Mouse (Mus musculus) forebrain, embryonic 14.5 days (tissue): ENCODE data around the gene Gm12169. TPM values are rescaled to one million over a fixed set of nuclear protein-coding genes. Genes with fewer than 3 reads are reported as not detected.

Experiments
- ATAC-seq: fragments of 200-750 bp; cut with Nextera tagmentation; 2 replicates; pipeline ENCODE4 v1.8.0; 2017; ENCODE audit warnings: mild to moderate bottlenecking, moderate library complexity
- DNase-seq: peaks from one replicate; pipeline ENCODE4 v3.0.0-alpha.2; 2015; ENCODE audit warnings: low spot score
- H3K27ac ChIP-seq: fragments of 300-500 bp; sonication (generic); 2 replicates; pipeline ENCODE4 v1.5.1; 2014; ENCODE audit warnings: low read depth, mild to moderate bottlenecking, control low read depth, low read length, moderate library complexity
- H3K27me3 ChIP-seq: fragments of 300-500 bp; sonication (generic); replicated peaks from 2 replicates; pipeline ENCODE4 v1.6.1; 2014; ENCODE audit warnings: low read length, control low read depth, mixed read lengths; ENCODE audit not compliant: control insufficient read depth, insufficient read depth
- H3K36me3 ChIP-seq: fragments of 300-500 bp; sonication (generic); 2 replicates; pipeline ENCODE4 v1.6.1; 2014; ENCODE audit warnings: low read length, control low read depth; ENCODE audit not compliant: control insufficient read depth, insufficient read depth
- H3K4me1 ChIP-seq: fragments of 300-500 bp; sonication (generic); 2 replicates; pipeline ENCODE4 v1.6.1; 2014; ENCODE audit warnings: antibody characterized with exemption, low read length, control low read depth; ENCODE audit not compliant: control insufficient read depth, insufficient read depth
- H3K4me2 ChIP-seq: fragments of 300-500 bp; sonication (generic); 2 replicates; pipeline ENCODE4 v1.6.1; 2014; ENCODE audit warnings: mild to moderate bottlenecking, control low read depth, low read length
- H3K4me3 ChIP-seq: fragments of 300-500 bp; sonication (generic); 2 replicates; pipeline ENCODE4 v1.5.1; 2014; ENCODE audit warnings: low read depth, low read length, control low read depth
- H3K9ac ChIP-seq: fragments of 300-500 bp; sonication (generic); 2 replicates; pipeline ENCODE4 v1.6.1; 2014; ENCODE audit warnings: mild to moderate bottlenecking, low read length, control low read depth, moderate library complexity
- H3K9me3 ChIP-seq: fragments of 300-500 bp; sonication (generic); replicated peaks from 2 replicates; pipeline ENCODE4 v1.6.1; 2016; ENCODE audit warnings: low read length, control low read depth, mixed read lengths; ENCODE audit not compliant: control insufficient read depth
- WGBS: fragments of 180-500 bp; shearing (Covaris S2); extraction: QIAGEN DNeasy Blood & Tissue Kit; methylation state at CpG from one replicate; pipeline ENCODE4 v1.1.7; 2014; 5-methylcytosine and 5-hydroxymethylcytosine counted together
- polyA plus RNA-seq: library from polyadenylated mRNA; unstranded; fragments of >200 nt; fragmentation: Nextera tagmentation; extraction: Ambion mirVana; gene quantifications from 2 replicates; pipeline ENCODE4 v1.2.1, GENCODE M21; 2014

The Gm12169 gene
- polyA plus RNA-seq, 1 experiment from 2014 or later, result not detected

- WGBS, result 86% methylated on average over 1 of the region's 1 CpGs
- Histone ChIP-seq H3K4me1 (no peaks in the 10 kb centered on the region), H3K9me3 (no peaks in the 10 kb centered on the region), H3K27me3 (no peaks in the 10 kb centered on the region), H3K36me3 (no peaks in the 10 kb centered on the region), H3K27ac (no peak within 1 kb of the TSS), H3K4me3 (no peak within 1 kb of the TSS), H3K9ac (no peak within 1 kb of the TSS), H3K4me2 (no peak within 1 kb of the TSS)
- no peak for ATAC-seq
- DNase-seq, result no peak
These were observed 47.3 kb downstream of the Gm12169 start, which contains the start of gene BC053393 for GRCm38 (mm10) chr11:46571327-46571726. Gene BC053393, plus strand, starts transcription at chr11:46571536.

GRCm38 (mm10) chr11:46578771-46579281 is 54.8 kb downstream of the Gm12169 start:
- H3K27ac ChIP-seq, result no peak overlapping the region
- ATAC-seq, result no peak
- no peaks in the 10 kb centered on the region for H3K4me1 ChIP-seq
- DNase-seq, result no peak
- H3K36me3 ChIP-seq, result no peaks in the 10 kb centered on the region
- no peaks in the 10 kb centered on the region for H3K9me3 ChIP-seq
- no peak overlapping the region for H3K9ac ChIP-seq
- H3K27me3 ChIP-seq, result no peaks in the 10 kb centered on the region
- WGBS, result 74% methylated on average over 5 of the region's 5 CpGs
- no peak overlapping the region for H3K4me2 ChIP-seq
- H3K4me3 ChIP-seq, result no peak overlapping the region

GRCm38 (mm10) chr11:46580428-46580827 is 56.4 kb downstream of the Gm12169 start:
- no peak overlapping the region for H3K27ac ChIP-seq
- no peak overlapping the region for H3K9ac ChIP-seq
- H3K9me3 ChIP-seq, result no peaks in the 10 kb centered on the region
- no peak for DNase-seq
- H3K4me2 ChIP-seq, result no peak overlapping the region
- H3K27me3 ChIP-seq, result no peaks in the 10 kb centered on the region
- no peaks in the 10 kb centered on the region for H3K4me1 ChIP-seq
- ATAC-seq, result no peak
- WGBS, result 83% methylated on average over 3 of the region's 3 CpGs
- H3K4me3 ChIP-seq, result no peak overlapping the region
- no peaks in the 10 kb centered on the region for H3K36me3 ChIP-seq

- Histone ChIP-seq H3K9me3 (no peaks in the 10 kb centered on the region), H3K9ac (no peak overlapping the region), H3K4me2 (no peak overlapping the region), H3K36me3 (no peaks in the 10 kb centered on the region), H3K27me3 (no peaks in the 10 kb centered on the region), H3K4me1 (no peaks in the 10 kb centered on the region), H3K4me3 (no peak overlapping the region), H3K27ac (no peak overlapping the region)
- 87% methylated on average over 5 of the region's 5 CpGs for WGBS
- DNase-seq (no peak), ATAC-seq (no peak)
These were observed 58.7 kb downstream of the Gm12169 start for GRCm38 (mm10) chr11:46582741-46583140.

Other genes starting within 250 kb of the Gm12169 start
- 57.8 and 78.9 TPM in 2 replicates for gene Cyfip2, start 211.4 kb upstream of the Gm12169 start, polyA plus RNA-seq
- gene Itk, start 134.7 kb upstream of the Gm12169 start, polyA plus RNA-seq, result 0.07 TPM in 1 of 2 replicates, not detected in the other
- not detected in 2 replicates for gene Fam71b, start 127.7 kb upstream of the Gm12169 start, polyA plus RNA-seq
- 92.3 and 93.0 TPM in 2 replicates for gene Med7, start 87.3 kb upstream of the Gm12169 start, polyA plus RNA-seq
- gene Havcr2, start 69.3 kb upstream of the Gm12169 start, polyA plus RNA-seq, result 0.11 TPM in 1 of 2 replicates, not detected in the other
- not detected in 2 replicates for gene BC053393, start 47.3 kb downstream of the Gm12169 start, polyA plus RNA-seq
- not detected in 2 replicates for gene Dppa1, start 105.0 kb downstream of the Gm12169 start, polyA plus RNA-seq
- gene Timd2, start 182.8 kb downstream of the Gm12169 start, polyA plus RNA-seq, result 0.09 TPM in 1 of 2 replicates, not detected in the other
- not detected in 2 replicates for gene Havcr1, start 210.9 kb downstream of the Gm12169 start, polyA plus RNA-seq